Mouse (Mus musculus): ENCODE data around the gene Pank1.

Gene Pank1

DNA sequence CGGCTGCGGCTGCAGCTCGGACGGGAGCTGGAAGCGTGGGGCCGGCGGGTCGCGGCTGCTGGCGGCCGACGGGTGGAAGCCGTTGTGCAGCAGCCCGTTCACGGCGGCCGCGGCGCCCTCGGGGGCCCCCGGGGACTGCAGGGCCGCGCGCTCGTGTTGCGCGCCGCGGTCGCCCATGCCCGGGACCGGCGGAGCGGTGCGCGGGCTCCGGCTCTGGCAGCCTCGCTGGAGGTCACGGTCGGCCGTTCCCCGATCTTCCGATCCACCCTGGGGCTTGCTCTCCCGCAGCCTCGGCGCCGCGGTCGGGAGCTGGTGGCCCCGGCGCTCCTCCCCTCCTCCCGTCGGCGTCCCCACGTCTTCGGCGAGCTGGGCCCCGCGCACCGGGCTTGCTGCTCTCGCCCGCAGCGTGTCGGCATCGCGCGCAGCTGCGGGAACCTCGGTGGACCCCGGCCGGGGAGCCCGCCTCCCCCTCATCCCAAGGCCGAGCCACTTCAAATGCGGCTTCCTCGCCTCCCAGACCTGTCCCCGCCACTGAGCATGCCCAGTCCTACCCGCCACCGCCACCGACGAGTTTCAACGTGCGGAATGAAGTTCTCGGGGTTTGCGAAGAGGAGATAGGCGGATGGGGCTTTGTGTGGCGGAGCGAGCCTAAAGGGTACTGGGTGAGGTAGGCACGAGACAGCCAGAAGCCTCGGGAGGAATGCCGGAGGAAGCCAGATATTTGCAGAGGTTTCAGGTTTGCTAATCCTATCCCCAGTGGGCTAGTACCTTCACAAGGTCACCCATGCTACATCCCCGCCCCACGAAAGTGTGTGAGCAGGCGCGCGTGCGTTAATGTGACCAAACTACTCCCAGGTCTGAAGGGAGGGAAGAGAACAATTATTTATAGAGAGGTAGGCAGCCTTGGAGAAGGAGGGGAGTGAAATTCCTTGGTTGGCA, at the start of gene Pank1:
Gene Pank1 (minus strand): TSS at position 853 of the 939 bp plus-strand sequence.
- DNase-seq = peak; percentile 73

DNA sequence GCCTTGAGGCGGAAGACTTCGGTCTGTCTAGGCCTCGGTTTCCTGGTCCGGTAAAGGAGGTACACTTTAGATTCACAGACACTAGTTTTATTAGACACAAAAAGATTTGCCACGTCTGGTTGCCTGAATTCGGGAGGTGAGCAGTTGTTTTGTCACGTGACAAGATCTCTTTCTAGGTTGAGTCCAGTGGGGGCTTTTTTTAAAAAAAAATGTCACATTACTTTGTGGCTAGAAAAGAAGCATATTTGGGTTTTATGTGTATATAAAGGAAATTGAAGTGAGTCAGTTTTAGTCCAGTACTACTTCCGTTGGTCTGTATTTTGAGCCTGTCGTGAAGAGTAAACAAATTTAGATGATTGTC, 43.3 kb upstream of the Pank1 start:
- DNase-seq = no peak

DNA sequence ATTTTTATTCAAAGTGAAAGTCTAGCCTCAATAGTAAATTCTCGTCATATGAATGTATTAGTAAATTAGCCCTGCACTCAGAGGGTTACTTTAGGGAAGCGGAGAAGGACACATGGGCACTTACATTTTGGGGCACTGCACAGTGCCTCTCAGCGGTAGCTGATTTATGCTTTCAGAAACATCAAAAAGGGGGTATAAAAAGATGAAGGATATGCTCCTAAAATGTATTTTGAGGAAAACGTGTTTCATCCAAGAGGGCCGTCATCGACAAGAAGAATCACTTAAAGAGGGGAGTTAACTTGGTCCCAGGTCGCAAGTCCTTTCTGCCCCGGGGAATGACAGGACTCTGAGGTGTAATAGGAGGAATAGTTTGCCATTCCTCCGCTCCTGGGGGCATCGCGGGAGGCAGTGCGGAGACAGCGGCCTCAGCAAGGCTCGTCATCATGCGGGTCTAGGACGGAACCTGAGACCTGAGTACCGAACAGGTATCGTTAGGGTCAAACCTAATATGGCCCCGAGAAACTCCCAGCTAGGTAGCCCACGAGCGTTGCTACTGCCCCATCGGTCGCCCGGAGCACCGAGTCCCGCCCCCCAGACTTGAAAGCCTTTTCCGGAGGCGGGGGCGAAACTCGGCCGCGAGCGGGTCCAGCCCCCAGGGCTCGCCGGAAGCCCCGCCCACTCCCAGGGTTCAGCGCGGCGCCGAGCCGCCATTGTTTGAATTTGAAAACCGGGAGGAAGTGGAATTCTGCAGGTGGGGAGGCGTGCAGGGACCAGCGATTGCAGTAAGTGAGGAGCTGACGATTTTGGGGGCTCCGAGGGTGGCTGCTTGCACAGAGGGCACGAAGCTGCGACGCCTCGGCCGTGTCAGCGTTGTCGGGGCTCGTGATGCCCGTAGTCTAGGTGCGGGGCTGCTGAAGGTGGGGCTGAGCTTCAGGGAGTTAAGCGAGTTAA, 42.7 kb upstream of the Pank1 start, which contains the start of gene Kif20b:
Gene Kif20b (plus strand): TSS at position 710 of the 951 bp plus-strand sequence.
- DNase-seq = peak; percentile 96

DNA sequence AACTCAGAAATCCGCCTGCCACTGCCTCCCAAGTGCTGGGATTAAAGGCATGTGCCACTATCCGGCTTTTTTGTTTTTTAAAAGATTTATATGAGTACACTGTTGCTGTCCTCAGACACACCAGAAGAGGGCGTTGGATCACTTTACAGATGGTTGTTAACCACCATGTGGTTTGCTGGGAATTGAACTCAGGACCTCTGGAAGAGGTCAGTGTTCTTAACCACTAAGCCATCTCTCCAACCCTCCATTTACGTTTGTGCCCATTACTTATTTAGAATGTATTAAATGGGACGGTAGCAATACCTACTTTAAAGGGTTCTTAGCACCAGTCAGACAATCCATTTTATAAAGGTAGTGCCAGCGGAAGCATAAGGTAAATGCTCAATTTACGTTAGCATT, 42.0 kb upstream of the Pank1 start:
- DNase-seq = peak; percentile 32

DNA sequence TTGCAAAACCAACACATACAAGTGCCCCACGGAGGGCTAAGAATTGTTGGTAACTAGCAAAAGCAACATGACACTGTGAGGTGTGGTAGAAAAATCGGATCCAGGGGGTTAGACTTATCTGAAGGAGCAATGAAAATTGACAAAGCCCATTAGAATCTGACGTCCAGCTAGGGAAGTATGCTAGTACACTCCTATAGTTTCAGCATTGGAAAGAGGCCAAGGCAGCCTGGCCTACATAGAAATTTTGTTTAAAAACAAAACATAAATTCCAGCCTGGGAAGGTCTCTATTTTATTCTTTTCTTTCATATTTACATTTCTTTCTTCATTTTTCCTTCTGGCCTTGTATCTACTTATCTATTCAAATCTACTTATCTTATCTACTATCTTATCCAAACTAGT, 41.3 kb upstream of the Pank1 start:
- no peak for DNase-seq

DNA sequence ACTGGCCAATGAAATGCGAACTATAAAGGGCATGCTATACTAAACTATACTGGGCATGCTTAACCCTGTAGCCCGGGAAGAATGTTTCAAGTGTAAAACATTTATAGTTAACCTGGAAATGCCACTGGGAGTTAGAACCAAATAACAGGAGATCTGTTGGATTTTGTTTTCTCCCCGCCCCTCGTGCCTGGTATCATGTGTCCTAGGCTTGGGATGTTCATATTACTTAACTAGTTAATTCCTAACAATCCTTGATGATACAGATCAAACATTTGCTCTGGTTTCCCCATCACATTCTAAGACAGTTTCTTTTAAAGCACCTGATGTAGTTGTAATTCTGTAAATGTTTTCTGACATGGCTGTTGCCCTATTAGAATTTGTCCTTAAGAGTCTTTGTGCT, 40.8 kb upstream of the Pank1 start:
- DNase-seq = no peak

DNA sequence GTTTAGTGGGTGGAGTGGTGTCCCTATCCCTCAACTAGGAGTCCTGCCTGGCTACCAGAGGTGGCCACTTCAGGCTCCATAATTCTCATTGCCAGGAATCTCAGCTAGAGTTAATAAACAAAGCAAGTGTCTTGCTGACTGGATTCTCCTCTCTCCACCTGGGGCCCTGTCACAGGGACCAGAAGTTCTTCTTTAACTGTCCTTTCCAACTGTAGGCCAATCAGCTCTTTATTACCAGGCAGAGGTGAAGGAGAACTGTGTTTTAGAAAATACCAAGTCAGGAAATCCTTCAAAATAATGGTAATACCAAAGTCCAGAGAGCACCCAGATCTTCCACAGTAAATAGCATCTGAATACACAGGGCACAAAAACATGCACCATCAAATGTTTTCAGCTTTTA, 33.1 kb upstream of the Pank1 start:
- no peak for DNase-seq

DNA sequence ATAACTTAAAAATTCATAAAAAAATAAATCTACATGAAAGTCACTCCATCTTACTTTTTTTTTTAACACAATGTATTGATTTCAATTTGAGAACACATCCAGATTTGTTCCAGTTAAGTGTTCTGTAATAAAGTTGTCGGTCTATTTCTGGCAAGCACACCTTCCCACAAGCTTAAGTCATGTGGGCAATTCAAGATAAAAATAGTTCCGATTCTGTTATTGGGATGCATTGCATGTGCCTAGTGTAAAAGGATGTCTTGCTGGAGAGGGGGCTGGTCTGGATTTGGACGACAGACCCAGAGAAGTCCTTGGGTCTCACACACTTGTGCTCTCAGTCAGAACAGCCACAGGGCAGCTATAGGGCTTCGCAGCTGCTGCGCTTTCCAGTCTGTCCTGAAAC, 27.5 kb upstream of the Pank1 start:
- DNase-seq = no peak

DNA sequence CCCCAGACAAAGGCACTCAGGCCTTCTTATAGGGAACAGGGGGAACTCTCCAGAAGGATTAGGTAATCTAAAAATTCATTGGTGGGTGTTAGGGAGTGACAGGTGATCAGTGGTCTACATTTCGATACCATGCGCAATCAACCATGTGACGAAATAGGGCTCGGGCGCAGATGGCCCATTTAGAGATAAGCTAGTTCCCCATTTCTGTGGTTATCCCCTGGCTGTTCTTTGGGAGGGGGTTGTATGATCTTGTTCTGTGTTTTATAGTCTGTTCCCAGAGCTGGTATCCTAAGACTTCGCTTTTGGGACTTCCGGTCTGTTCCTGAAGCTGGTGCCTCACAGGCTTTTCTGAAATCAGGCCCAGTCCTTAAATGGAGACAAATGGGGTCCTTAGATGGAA, 26.2 kb upstream of the Pank1 start:
- no peak for DNase-seq

DNA sequence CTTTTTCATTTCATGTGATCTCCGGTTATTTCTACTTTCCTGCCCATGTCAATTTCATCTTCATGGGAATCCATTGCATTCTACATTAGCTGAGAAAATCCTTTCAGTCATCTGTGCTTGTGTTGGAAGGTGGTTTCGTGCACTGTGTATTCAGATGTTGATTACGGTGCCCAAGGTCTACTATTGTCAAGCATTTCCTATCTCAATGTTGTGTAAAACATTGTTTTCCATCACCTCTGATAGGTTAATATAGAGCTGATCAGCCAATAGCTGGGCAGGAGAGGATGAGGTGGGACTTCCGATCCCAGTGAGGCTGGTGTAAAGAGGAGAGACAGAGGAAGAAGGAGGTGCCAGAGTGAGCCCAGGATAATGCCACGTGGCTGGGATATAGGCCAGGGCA, 24.8 kb upstream of the Pank1 start:
- DNase-seq = no peak

DNA sequence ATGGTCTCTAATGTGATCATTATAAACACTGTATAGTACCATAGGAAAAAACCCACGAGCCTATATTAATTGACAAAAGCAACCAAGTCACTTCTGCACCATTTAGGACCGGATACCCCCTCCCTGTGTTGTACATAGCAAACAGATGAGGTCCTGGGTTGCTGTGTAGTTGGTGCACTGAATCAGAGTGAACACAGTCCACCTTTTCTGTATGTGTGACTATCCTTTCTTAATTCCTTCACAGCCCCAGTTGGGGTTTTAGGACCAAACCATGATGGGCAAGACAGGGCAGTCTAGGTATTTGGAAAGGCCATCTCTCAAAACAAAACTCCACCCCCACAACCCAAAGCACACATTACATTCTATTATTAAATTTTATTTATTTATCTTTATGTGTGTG, 22.5 kb upstream of the Pank1 start:
- no peak for DNase-seq

DNA sequence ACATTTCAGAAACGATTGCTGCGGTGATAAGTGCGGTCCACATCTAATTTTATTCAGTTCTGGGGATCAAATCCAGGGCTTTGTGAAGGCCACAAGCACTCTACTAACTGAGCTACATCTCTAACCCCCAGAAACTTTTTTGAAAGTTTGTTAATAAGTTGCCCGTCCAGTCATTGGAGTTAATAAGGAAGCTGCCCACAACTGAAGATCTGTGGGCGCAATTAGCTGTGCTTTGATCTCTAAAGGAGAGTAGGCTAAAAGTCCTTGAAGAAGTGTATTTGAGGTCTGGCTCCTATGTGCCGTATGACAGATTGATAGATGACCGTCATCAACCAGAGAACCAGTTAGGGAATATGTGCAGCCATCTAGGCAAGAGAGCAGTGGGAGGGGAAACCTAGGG, 22.0 kb upstream of the Pank1 start:
- DNase-seq = no peak

DNA sequence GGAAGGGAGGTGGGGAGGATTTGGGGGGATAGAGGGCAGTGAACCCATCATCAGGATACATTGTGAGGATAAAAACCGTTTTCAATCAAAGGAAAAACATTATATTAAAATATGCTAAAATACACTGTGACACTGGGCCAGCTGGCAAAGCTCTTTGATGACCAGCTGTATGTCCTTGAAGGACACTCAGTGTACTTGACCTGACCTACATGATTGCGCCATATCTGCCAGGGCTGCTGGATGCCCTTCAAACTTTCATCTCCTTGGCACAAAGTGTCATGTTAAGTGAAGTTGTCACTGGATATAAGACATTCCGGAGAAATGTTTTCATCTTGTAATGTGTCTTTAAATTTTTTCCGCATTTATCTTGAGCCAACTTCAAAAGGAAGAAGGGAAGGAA, 19.7 kb upstream of the Pank1 start:
- no peak for DNase-seq

DNA sequence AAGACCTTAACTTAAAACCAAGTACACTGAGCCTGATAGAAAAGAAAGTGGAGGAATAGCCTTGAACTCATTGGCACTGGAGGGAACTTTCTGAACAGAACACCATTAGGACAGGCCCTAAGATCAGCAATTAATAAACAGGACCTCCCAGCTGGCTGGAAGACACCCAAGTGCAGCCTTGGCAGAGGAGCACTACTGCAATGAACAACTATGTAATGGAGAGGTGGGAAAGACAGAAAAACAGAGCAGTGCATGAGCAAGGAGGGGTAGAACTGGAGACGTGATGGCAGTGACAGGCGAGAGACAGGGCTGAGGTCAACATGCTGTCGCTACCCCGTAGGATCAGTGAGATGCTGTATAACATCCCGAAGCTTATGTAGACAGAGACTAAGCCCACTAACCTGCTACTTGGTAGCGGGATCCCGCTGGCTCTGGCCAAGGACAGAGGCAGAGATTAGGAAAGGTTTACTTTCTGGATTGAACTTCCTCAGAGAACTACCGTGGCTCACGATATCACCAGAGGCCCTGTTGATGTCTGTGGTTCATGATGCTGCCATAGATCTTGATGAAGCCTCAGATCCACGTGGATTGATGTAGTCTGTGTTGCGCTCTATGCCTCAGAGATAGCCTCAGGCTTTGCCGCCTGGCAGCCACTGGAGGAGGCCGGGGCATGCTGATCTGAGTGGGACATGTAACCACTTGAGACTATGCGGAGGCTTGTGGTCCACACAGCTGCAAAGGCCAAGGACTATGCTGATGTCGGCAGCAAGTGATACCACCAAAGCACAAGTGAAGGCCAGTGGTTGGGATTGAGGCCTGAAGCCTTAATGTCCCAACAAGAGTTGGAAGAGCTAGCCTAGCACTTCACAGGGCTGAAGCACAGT, 18.1 kb upstream of the Pank1 start:
- DNase-seq = no peak

DNA sequence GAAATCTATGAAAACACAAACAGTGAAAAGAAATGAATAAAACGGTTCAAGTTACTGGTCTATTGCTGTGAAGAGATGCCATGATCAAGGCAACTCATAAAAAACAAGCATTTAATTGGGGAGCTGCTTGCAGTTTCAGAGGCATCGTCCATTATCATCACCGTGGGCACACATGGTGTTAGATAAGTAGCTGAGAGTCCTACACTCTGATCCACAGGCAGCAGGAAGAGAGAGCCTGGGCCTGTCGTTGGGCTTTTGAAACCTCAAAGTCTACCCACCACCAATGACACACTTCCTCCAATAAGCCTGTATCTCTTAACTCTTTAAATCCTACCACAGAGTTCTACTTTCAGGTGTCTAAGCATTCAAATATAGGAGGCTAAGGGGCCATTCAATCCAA, 15.8 kb upstream of the Pank1 start:
- DNase-seq = no peak

DNA sequence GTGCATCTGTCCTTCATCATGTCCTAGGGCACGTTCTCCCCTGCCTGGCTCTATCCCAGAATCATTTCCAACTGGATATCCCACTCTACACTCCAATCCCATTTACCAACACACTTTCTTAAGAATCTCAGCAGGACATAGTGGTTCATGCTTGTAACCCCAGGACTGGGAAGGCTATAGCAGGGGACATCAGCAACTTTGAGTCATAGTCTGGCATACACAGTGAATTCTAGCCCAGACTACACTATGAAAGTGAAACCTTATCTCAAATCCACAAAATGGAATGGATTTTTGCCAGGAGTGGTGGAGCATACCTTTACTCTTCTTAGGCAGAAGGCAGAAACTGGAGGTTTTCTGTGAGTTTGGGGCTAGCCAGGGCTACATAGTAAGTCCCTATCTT, 12.3 kb upstream of the Pank1 start:
- DNase-seq = no peak

DNA sequence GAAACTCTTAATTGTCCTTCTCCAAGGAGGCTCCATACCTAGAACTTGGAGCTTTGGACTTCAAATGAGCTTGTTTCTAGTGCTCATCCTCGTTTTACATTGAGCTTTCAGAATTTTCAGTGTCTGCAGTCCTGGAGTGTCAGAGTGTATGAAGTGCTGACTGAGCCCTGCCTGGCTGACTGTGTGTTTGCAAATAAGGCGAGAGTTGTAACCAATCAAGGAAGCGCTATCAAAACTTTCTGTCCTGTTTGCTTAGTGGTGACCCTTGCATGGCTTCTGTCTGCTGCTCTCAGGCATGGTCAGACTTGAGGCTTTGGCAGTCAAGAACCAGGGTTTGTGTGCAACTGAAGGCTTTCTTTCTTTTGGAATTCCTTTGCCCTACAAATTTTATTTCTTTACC, 11.7 kb upstream of the Pank1 start:
- no peak for DNase-seq

DNA sequence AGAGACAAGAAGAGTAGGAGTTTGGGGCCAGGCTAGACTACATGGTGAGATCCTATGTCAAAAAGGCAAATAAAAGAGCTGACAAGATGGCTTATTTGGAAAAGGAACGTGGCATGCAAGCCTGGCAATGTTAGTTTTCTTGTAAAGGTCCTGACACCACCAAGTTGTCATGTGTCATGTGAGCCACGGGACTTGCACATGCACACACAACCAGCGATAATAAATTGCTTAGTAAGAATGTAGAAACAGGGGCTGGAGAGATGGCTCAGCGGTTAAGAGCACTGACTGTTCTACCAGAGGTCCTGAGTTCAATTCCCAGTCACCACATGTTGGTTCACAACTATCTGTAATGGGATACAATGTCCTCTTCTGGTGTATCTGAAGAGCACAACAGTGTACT, 7.1 kb upstream of the Pank1 start:
- no peak for DNase-seq

DNA sequence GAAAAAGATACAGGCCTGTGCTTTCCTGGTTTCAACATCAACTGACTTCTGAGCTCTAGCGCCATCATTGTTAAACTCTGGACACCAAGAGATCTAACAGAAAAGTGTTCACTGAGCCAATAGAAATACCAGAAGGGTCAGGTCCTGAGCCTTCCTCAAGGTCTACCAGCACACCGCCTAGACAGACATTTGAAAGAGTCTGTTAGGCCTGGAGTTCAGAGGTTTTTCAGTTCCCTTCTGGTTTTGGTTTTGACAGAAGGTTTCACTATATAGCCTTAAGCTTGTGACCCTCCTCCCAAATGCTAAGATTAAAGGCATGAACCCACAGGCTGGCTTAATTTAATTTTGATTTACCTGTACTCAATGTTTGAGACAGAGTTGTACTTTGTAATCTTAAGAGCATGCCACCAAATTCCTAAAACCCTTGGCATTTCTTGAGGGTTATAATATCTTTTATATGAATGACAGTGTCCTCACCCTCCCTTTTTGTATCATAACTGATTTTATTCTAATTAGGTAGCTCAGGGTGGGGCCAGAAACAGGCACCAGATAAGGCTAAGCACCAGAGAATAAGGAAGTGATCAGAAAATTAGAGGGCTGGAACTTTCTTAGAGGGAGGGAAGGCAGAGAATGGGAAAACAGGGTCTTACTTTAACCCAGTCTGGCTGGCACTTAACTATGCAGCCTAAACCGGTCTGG, 4.4 kb upstream of the Pank1 start:
- DNase-seq = no peak

DNA sequence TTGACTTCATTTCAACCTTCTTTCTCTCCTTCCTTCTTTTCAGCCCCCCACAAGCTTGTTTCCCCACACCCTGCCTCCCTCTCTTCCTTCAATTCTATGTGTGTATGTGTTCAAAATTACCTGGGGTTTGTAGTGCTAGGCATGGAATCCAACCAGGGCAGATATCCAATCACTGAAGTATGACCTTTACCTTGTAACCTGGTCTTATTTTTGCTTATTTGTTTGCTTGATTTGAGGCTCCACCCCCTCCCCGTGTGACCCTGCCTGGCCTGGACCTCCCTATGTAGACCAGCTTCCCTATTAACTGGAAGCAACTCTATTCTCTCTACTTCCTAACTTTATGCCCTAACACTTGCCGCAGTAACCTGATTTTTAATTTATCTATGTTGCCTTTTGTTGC, 3.2 kb upstream of the Pank1 start:
- DNase-seq = no peak

DNA sequence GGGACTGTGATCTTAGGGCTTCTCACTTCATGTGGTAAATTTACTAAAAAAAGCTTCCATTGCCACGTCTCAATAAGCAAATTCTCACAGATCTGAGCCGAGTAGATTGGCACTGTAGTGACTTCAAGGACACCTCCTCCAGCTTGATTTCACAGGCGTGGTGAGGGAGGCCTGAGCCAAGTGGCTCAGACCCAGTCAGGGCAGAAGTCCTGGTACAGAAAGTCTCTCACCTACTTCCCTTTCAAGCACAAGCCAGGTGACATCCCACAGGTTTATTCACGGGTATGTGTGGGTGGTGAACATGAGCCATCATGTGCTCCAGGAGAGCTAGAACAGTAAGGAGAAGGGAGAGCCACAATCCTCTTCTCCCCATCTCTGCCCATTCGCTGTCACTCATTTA, 1.9 kb upstream of the Pank1 start:
- no peak for DNase-seq

DNA sequence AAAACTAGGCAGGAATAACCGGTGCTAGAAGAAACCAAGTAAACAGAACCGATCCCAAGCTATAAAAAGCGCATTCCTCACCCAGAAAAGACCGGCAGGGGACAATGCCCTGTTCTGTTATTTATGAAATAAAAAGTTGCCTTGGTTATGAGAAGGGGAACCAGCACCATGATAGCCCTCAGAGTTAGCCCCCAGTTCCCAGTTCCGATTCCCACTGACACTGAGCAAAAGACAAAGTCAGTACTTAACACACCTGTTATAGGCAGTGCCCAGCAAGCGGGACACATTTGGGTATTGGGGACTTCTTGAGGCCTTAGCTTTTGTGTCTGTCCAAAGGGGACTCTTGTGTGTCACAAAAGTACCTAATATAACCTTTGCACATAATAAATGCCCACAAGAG, 369 bp upstream of the Pank1 start:
- no peak for DNase-seq

Measured in thymus, postnatal 14 days (tissue).